Mouse (Mus musculus) intestine, embryonic 16.5 days (tissue): Measurements from ENCODE around the gene Glul. TPM values are rescaled to one million over a fixed set of nuclear protein-coding genes. Genes with fewer than 3 reads are reported as not detected.

Source experiments
- ATAC-seq: fragments of 200-750 bp; cut with Nextera tagmentation; 2 replicates; pipeline ENCODE4 v1.8.0; 2017; ENCODE audit warnings: moderate TSS enrichment, moderate library complexity
- H3K27ac ChIP-seq: fragments of 300-500 bp; sonication (generic); 2 replicates; pipeline ENCODE4 v1.5.1; 2014; ENCODE audit warnings: mild to moderate bottlenecking, low read length
- H3K27me3 ChIP-seq: fragments of 300-500 bp; sonication (generic); replicated peaks from 2 replicates; pipeline ENCODE4 v1.6.1; 2014; ENCODE audit warnings: low read length, control low read depth, mixed read lengths; ENCODE audit not compliant: control insufficient read depth, insufficient read depth
- H3K36me3 ChIP-seq: fragments of 300-500 bp; sonication (generic); 2 replicates; pipeline ENCODE4 v1.6.1; 2014; ENCODE audit warnings: low read length, control low read depth; ENCODE audit not compliant: control insufficient read depth, insufficient read depth
- H3K4me1 ChIP-seq: fragments of 300-500 bp; sonication (generic); 2 replicates; pipeline ENCODE4 v1.6.1; 2014; ENCODE audit warnings: low read length, control low read depth, mixed read lengths; ENCODE audit not compliant: control insufficient read depth, insufficient read depth
- H3K4me2 ChIP-seq: fragments of 300-500 bp; sonication (generic); 2 replicates; pipeline ENCODE4 v1.6.1; 2014; ENCODE audit warnings: low read depth, low read length, control low read depth
- H3K4me3 ChIP-seq: fragments of 300-500 bp; sonication (generic); 2 replicates; pipeline ENCODE4 v1.5.1; 2014; ENCODE audit warnings: mild to moderate bottlenecking, low read length
- H3K9ac ChIP-seq: fragments of 300-500 bp; sonication (generic); 2 replicates; pipeline ENCODE4 v1.6.1; 2014; ENCODE audit warnings: low read depth, low read length
- H3K9me3 ChIP-seq: fragments of 300-500 bp; sonication (generic); 2 replicates; pipeline ENCODE4 v1.6.1; 2016; ENCODE audit warnings: low read length, control low read depth; ENCODE audit not compliant: control insufficient read depth
- WGBS: fragments of 180-500 bp; shearing (Covaris S2); extraction: QIAGEN DNeasy Blood & Tissue Kit; methylation state at CpG from one replicate; pipeline ENCODE4 v1.1.7; 2014; 5-methylcytosine and 5-hydroxymethylcytosine counted together
- microRNA-seq: library from miRNA; unstranded; fragments of <30 nt; microRNA quantifications from one replicate; pipeline ENCODE4, GENCODE M21; 2016
- polyA plus RNA-seq: library from polyadenylated mRNA; unstranded; fragments of >200 nt; fragmentation: Nextera tagmentation; extraction: Ambion mirVana; gene quantifications from 2 replicates; pipeline ENCODE4 v1.2.1, GENCODE M21; 2015

The Glul gene
- polyA plus RNA-seq, 1 experiment from 2014 or later: 66.0 TPM

- H3K9me3 ChIP-seq: no peaks in the 10 kb centered on the region
- no peak overlapping the region for H3K9ac ChIP-seq
- no peak overlapping the region for H3K27ac ChIP-seq
- no peak overlapping the region for H3K4me2 ChIP-seq
- 90% methylated on average over 6 of the region's 6 CpGs for WGBS
- H3K27me3 ChIP-seq: no peaks in the 10 kb centered on the region
- no peak overlapping the region for H3K4me3 ChIP-seq
- no peaks in the 10 kb centered on the region for H3K4me1 ChIP-seq
- H3K36me3 ChIP-seq: no peaks in the 10 kb centered on the region
- ATAC-seq: no peak
Measured at GRCm38 (mm10) chr1:153947837-153948236, 48.1 kb downstream of the Glul start.

- Histone ChIP-seq H3K27me3 (no peaks in the 10 kb centered on the region), H3K4me3 (no peak overlapping the region), H3K36me3 (no peaks in the 10 kb centered on the region), H3K9ac (no peak overlapping the region), H3K9me3 (no peaks in the 10 kb centered on the region), H3K27ac (no peak overlapping the region), H3K4me1 (no peaks in the 10 kb centered on the region), H3K4me2 (no peak overlapping the region)
- WGBS: 84% methylated on average over 9 of the region's 9 CpGs
- ATAC-seq: no peak
Measured at GRCm38 (mm10) chr1:153953232-153953631, 53.5 kb downstream of the Glul start.

GRCm38 (mm10) chr1:153953797-153954196 is 54.1 kb downstream of the Glul start:
- no peaks in the 10 kb centered on the region for H3K4me1 ChIP-seq
- no peak overlapping the region for H3K9ac ChIP-seq
- H3K4me2 ChIP-seq: no peak overlapping the region
- WGBS: 79% methylated on average over 6 of the region's 6 CpGs
- no peaks in the 10 kb centered on the region for H3K27me3 ChIP-seq
- H3K27ac ChIP-seq: no peak overlapping the region
- H3K36me3 ChIP-seq: no peaks in the 10 kb centered on the region
- H3K4me3 ChIP-seq: no peak overlapping the region
- no peaks in the 10 kb centered on the region for H3K9me3 ChIP-seq
- no peak for ATAC-seq

GRCm38 (mm10) chr1:153957850-153958249 is 58.1 kb downstream of the Glul start:
- Histone ChIP-seq H3K27ac (no peak overlapping the region), H3K4me1 (no peaks in the 10 kb centered on the region), H3K9me3 (no peaks in the 10 kb centered on the region), H3K4me2 (no peak overlapping the region), H3K9ac (no peak overlapping the region), H3K4me3 (no peak overlapping the region), H3K27me3 (no peaks in the 10 kb centered on the region), H3K36me3 (no peaks in the 10 kb centered on the region)
- 31% methylated on average over 1 of the region's 1 CpGs for WGBS
- ATAC-seq: peak; percentile 59; the same call in 1 of the 2 replicates

Small RNAs within 50 kb of the gene (microRNA-seq; reads per million reads assigned to microRNA genes)
- gene Mir8114: 4.8 reads per million, percentile 14 among the genes with 10 or more reads in this experiment

Other genes starting within 250 kb of the Glul start
- gene Rgs8, start 246.9 kb upstream of the Glul start, polyA plus RNA-seq: 0.09 and 0.22 TPM in 2 replicates
- gene Rgs16, start 159.6 kb upstream of the Glul start, polyA plus RNA-seq: 5.0 and 5.3 TPM in 2 replicates
- gene Rnasel, start 150.5 kb upstream of the Glul start, polyA plus RNA-seq: 32.4 and 35.9 TPM in 2 replicates
- not detected in 2 replicates for gene Rgsl1, start 55.8 kb upstream of the Glul start, polyA plus RNA-seq
- 0.07 and 0.10 TPM in 2 replicates for gene Teddm1b, start 25.6 kb upstream of the Glul start, polyA plus RNA-seq
- not detected in 2 replicates for gene Teddm1a, start 8.2 kb upstream of the Glul start, polyA plus RNA-seq
- 0.18 and 0.21 TPM in 2 replicates for gene Teddm2, start 284 bp downstream of the Glul start, polyA plus RNA-seq